ENCODE assay signal across 11 mouse cellular contexts in genomic region chr17:8370634-8371229, GRCm38 (mm10). TPM values are rescaled to one million over a fixed set of nuclear protein-coding genes. Genes with fewer than 3 reads are reported as not detected.
DNase-seq lines count a peak whose midpoint lies in the region; ATAC-seq and TF ChIP-seq lines count a peak whose summit lies in the region.
"Had no signal": no experiment of that assay in that cellular context is flagged by ENCODE, and none has a peak within 500 bp of the region (broad histone marks: within the 10 kb centered on the region; RNA-seq: fewer than 3 reads in every experiment).

No protein-coding gene starts in this region.

- H3K36me3 ChIP-seq in forebrain, embryonic 10.5 days (replicated peaks): no peaks in the 10 kb centered on the region
- no peaks in the 10 kb centered on the region for H3K36me3 ChIP-seq in limb, embryonic 11.5 days (ENCODE audit: control insufficient read depth, insufficient read depth, low read length)
- H3K36me3 ChIP-seq: liver, embryonic 13.5 days had no signal

- no peak overlapping the region for H3K4me2 ChIP-seq in limb, embryonic 11.5 days (ENCODE audit: low read depth, severe bottlenecking)

- no peak for DNase-seq in layer of hippocampus, adult 2 months (ENCODE audit: low spot score in 2 of 2)
- no peak for DNase-seq in layer of hippocampus, adult 9-10 months (ENCODE audit: low spot score)
- peak; percentile 56 for DNase-seq in forebrain, embryonic 10.5 days (ENCODE audit: extremely low spot score, low spot score)
- DNase-seq in limb, embryonic 11.5 days (ENCODE audit: low spot score): peak; percentile 66
- no peak for DNase-seq in natural killer cell, adult 2 months (ENCODE audit: low spot score in 2 of 2)
- no peak for DNase-seq in frontal cortex, postnatal 14 days (ENCODE audit: low spot score in 2 of 2)
- DNase-seq: kidney, postnatal 4 days; liver, embryonic 13.5 days had no signal

- H3K9me3 ChIP-seq in forebrain, embryonic 10.5 days: no peaks in the 10 kb centered on the region
- no peaks in the 10 kb centered on the region for H3K9me3 ChIP-seq in limb, embryonic 11.5 days (ENCODE audit: control insufficient read depth, low read length)
- H3K9me3 ChIP-seq: liver, embryonic 13.5 days had no signal

- no peak for TF ChIP-seq CTCF in layer of hippocampus, adult 2 months (conservative IDR thresholded peaks at IDR 0.05)
- no peak for TF ChIP-seq CTCF in olfactory bulb, adult 2 months (IDR thresholded peaks at IDR 0.05; ENCODE audit: insufficient read depth, low read depth, low read length)

- H3K9ac ChIP-seq in limb, embryonic 11.5 days (ENCODE audit: low read length): no peak overlapping the region
- H3K9ac ChIP-seq: liver, embryonic 13.5 days had no signal

- H3K27me3 ChIP-seq in forebrain, embryonic 10.5 days (ENCODE audit: poor library complexity, severe bottlenecking): 0 out of 2 replicates have a peak, but pooled peaks cover 5% of the 10 kb centered on the region
- H3K27me3 ChIP-seq in limb, embryonic 11.5 days (ENCODE audit: control insufficient read depth, insufficient read depth, low read length): no peaks in the 10 kb centered on the region

- peak overlapping the region; percentile 97 for H3K27ac ChIP-seq in layer of hippocampus, adult 2 months
- H3K27ac ChIP-seq in forebrain, embryonic 10.5 days: peak overlapping the region; percentile 94
- no peak overlapping the region for H3K27ac ChIP-seq in limb, embryonic 11.5 days (replicated peaks; ENCODE audit: low read depth, low read length)
- H3K27ac ChIP-seq in olfactory bulb, adult 2 months (ENCODE audit: insufficient read depth, low read depth, low read length): peak overlapping the region; percentile 86; the same call in 1 of the 2 replicates
- H3K27ac ChIP-seq: liver, embryonic 13.5 days had no signal

- no peak for ATAC-seq in limb, embryonic 11.5 days (ENCODE audit: insufficient number of reproducible peaks, low FRiP score, low TSS enrichment, low read depth)
- ATAC-seq in megakaryocyte progenitor cell, adult 5-6 weeks (replicated peaks; ENCODE audit: poor library complexity): no peak

- no peak overlapping the region for H3K4me3 ChIP-seq in layer of hippocampus, adult 2 months
- no peak overlapping the region for H3K4me3 ChIP-seq in forebrain, embryonic 10.5 days
- no peak overlapping the region for H3K4me3 ChIP-seq in limb, embryonic 11.5 days (ENCODE audit: low read depth, low read length)
- no peak overlapping the region for H3K4me3 ChIP-seq in olfactory bulb, adult 2 months (ENCODE audit: insufficient read depth, low read depth, low read length)

- peaks cover 74% of the 10 kb centered on the region for H3K4me1 ChIP-seq in forebrain, embryonic 10.5 days
- peaks cover 23% of the 10 kb centered on the region for H3K4me1 ChIP-seq in limb, embryonic 11.5 days (ENCODE audit: control insufficient read depth, insufficient read depth, low read length)
- H3K4me1 ChIP-seq in olfactory bulb, adult 2 months (ENCODE audit: control insufficient read depth, insufficient read depth, low read length): peaks cover 36% of the 10 kb centered on the region

- TF ChIP-seq POLR2A in olfactory bulb, adult 2 months (IDR thresholded peaks at IDR 0.05; ENCODE audit: insufficient read depth, low read depth, low read length): no peak

- WGBS in forebrain, embryonic 10.5 days: 24% methylated on average over 13 of the region's 13 CpGs
- 29% methylated on average over 13 of the region's 13 CpGs for WGBS in limb, embryonic 11.5 days
- WGBS in olfactory bulb, adult 2 months: 40% methylated on average over 13 of the region's 13 CpGs

RNA-seq across cellular contexts. Expression of gene T2, which starts 14.9 kb away (rescaled TPM):
- under 1 TPM; 0.37 to 0.97 TPM for total RNA-seq in layer of hippocampus, adult 2 months (2021)
- 0.35 and 0.66 TPM in 2 replicates for polyA plus RNA-seq in forebrain, embryonic 10.5 days (2016; fragmentation: Nextera tagmentation; extraction: Ambion mirVana)
- 1.2 and 2.1 TPM in 2 replicates for polyA plus RNA-seq in limb, embryonic 11.5 days (2014; fragmentation: Nextera tagmentation; extraction: Ambion mirVana)
- polyA plus RNA-seq in olfactory bulb, adult 2 months (2012; ENCODE audit: insufficient read depth, insufficient read length, low replicate concordance, missing spikeins): not detected in 2 replicates
- total RNA-seq in megakaryocyte progenitor cell, adult 5-6 weeks (2015): not detected in 2 replicates
- not detected in 2 replicates for total RNA-seq in megakaryocyte progenitor cell, adult 5-6 weeks (2017)

RNA-seq across cellular contexts. Expression of gene Prr18, which starts 33.5 kb away (rescaled TPM):
- total RNA-seq in layer of hippocampus, adult 2 months (2021): 10 to 100 TPM; 18.0 to 19.3 TPM
- 0.19 and 0.30 TPM in 2 replicates for polyA plus RNA-seq in forebrain, embryonic 10.5 days (2016; fragmentation: Nextera tagmentation; extraction: Ambion mirVana)
- 0.20 and 0.45 TPM in 2 replicates for polyA plus RNA-seq in limb, embryonic 11.5 days (2014; fragmentation: Nextera tagmentation; extraction: Ambion mirVana)
- polyA plus RNA-seq in olfactory bulb, adult 2 months (2012; ENCODE audit: insufficient read depth, insufficient read length, low replicate concordance, missing spikeins): not detected in 2 replicates
- 0.12 and 0.22 TPM in 2 replicates for total RNA-seq in megakaryocyte progenitor cell, adult 5-6 weeks (2015)
- total RNA-seq in megakaryocyte progenitor cell, adult 5-6 weeks (2017): not detected in 2 replicates
- polyA plus RNA-seq: heart, postnatal 0 days had no signal

RNA-seq across cellular contexts. Expression of gene Sft2d1, which starts 59.8 kb away (rescaled TPM):
- total RNA-seq in layer of hippocampus, adult 2 months (2021): 10 to 100 TPM; 48.4 to 61.5 TPM
- 58.6 and 62.9 TPM in 2 replicates for polyA plus RNA-seq in forebrain, embryonic 10.5 days (2016; fragmentation: Nextera tagmentation; extraction: Ambion mirVana)
- polyA plus RNA-seq in limb, embryonic 11.5 days (2014; fragmentation: Nextera tagmentation; extraction: Ambion mirVana): 43.0 and 43.4 TPM in 2 replicates
- polyA plus RNA-seq in olfactory bulb, adult 2 months (2012; ENCODE audit: insufficient read depth, insufficient read length, low replicate concordance, missing spikeins): not detected in 2 replicates
- 150 and 173 TPM in 2 replicates for total RNA-seq in megakaryocyte progenitor cell, adult 5-6 weeks (2015)
- 35.1 and 47.8 TPM in 2 replicates for total RNA-seq in megakaryocyte progenitor cell, adult 5-6 weeks (2017)

Comparison
In these comparisons a context has a peak if more than half of its experiments do, and no peak if none do; other contexts are left out.
1. DNase-seq: peak in forebrain, embryonic 10.5 days (single experiment) and limb, embryonic 11.5 days (single experiment); none in layer of hippocampus, adult 2 months (0 of 2), layer of hippocampus, adult 9-10 months (single experiment), natural killer cell, adult 2 months (0 of 2) and frontal cortex, postnatal 14 days (0 of 2).